8 mouse cellular contexts compared by ENCODE assay signal in the genomic region with DNA sequence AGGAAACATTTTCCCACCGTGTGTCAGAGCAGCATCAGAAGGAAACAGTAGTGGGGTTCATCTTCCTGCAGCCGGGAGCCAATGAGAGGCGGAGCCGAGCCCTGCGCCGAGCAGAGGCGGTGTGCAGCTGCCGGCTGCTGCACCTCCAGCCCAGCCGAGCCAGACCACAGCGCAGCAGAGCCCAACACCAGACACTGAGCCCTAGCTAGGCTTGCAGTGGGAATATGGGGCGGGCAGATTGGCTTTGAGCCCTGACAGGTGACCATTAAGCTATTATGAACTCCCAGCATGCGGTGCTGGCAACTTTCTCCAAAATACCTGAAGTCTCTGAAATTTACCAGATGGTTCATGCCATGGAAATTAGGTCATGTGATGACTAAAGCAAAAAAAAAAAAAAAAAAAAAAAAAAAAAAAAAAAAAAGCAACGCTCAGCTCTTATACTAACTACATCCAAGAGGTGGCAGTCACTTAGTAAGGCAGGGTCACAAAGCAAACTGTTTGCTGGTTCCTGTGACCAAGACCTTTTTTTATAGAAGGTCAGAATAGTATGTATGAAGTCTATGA.
DNase-seq lines count a peak whose midpoint lies in the region; ATAC-seq lines count a peak whose summit lies in the region.

No protein-coding gene starts in this region.

- WGBS in hindbrain, embryonic 10.5 days = 1% methylated on average over 13 of the region's 13 CpGs

- peak overlapping the region; percentile 83 for H3K27ac ChIP-seq in hindbrain, embryonic 10.5 days

- H3K36me3 ChIP-seq in hindbrain, embryonic 10.5 days = no peaks in the 10 kb centered on the region

- peaks cover 9% of the 10 kb centered on the region; the same call in 1 of the 2 replicates for H3K4me1 ChIP-seq in hindbrain, embryonic 10.5 days (replicated peaks)

- H3K4me3 ChIP-seq in hindbrain, embryonic 10.5 days = peak overlapping the region; percentile 57

- no peaks in the 10 kb centered on the region for H3K9me3 ChIP-seq in hindbrain, embryonic 10.5 days

- DNase-seq in MEL-GATA-1-ER (ENCODE audit: extremely low read depth, low read depth) = peak; percentile 66
- peak; percentile 93 for DNase-seq in cerebellum, adult 9-10 months
- peak; percentile 83 for DNase-seq in hindbrain, embryonic 10.5 days (ENCODE audit: low spot score)
- peak; percentile 38 to 60 for DNase-seq in layer of hippocampus, postnatal 14 days (ENCODE audit: low spot score in 2 of 2)
- DNase-seq in lung, postnatal 10 days = peak; percentile 59
- DNase-seq in ovary, postnatal 14 days (ENCODE audit: low spot score) = peak; percentile 43
- peak; percentile 77 to 78 for DNase-seq in thymus, postnatal 10 days (ENCODE audit: low spot score in 2 of 2)

- peak; percentile 79 for ATAC-seq in frontal cortex, adult (ENCODE audit: low TSS enrichment)

- H3K27me3 ChIP-seq in hindbrain, embryonic 10.5 days (ENCODE audit: insufficient read depth, poor library complexity, severe bottlenecking) = no peaks in the 10 kb centered on the region

Comparison
In these comparisons a context has a peak if more than half of its experiments do, and no peak if none do; other contexts are left out.
1. Peak in every context shown above with its lines: DNase-seq, ATAC-seq, H3K4me3 ChIP-seq and H3K27ac ChIP-seq.
2. DNase-seq: peak in every context shown above with its lines; median percentile 93 in cerebellum, adult 9-10 months; 83 in hindbrain, embryonic 10.5 days; 78 in thymus, postnatal 10 days; 66 in MEL-GATA-1-ER; 59 in lung, postnatal 10 days; 49 in layer of hippocampus, postnatal 14 days; 43 in ovary, postnatal 14 days.